Mouse (Mus musculus) midbrain, postnatal 0 days (tissue): ENCODE results near the gene Mylk2. TPM values are rescaled to one million over a fixed set of nuclear protein-coding genes. Genes with fewer than 3 reads are reported as not detected.

Source experiments
- ATAC-seq: fragments of 200-750 bp; cut with Nextera tagmentation; 2 replicates; pipeline ENCODE4 v1.8.0; 2017; ENCODE audit warnings: moderate number of reproducible peaks, mild to moderate bottlenecking, moderate TSS enrichment, moderate library complexity; ENCODE audit not compliant: low FRiP score
- DNase-seq: peaks from one replicate; pipeline ENCODE4 v3.0.0-alpha.2; 2015; ENCODE audit warnings: low spot score
- H3K27ac ChIP-seq: fragments of 300-500 bp; sonication (generic); 2 replicates; pipeline ENCODE4 v1.5.1; 2014; ENCODE audit warnings: low read depth, mild to moderate bottlenecking, low read length, mixed read lengths
- H3K27me3 ChIP-seq: fragments of 300-500 bp; sonication (generic); 2 replicates; pipeline ENCODE4 v1.6.1; 2014; ENCODE audit warnings: low read length, control low read depth, mixed read lengths; ENCODE audit not compliant: insufficient read depth
- H3K36me3 ChIP-seq: fragments of 300-500 bp; sonication (generic); 2 replicates; pipeline ENCODE4 v1.6.1; 2014; ENCODE audit warnings: low read length, control low read depth, mixed read lengths; ENCODE audit not compliant: insufficient read depth
- H3K4me1 ChIP-seq: fragments of 300-500 bp; sonication (generic); 2 replicates; pipeline ENCODE4 v1.6.1; 2014; ENCODE audit warnings: mild to moderate bottlenecking, control low read depth, antibody characterized with exemption, low read length, mixed read lengths; ENCODE audit not compliant: insufficient read depth
- H3K4me2 ChIP-seq: fragments of 300-500 bp; sonication (generic); 2 replicates; pipeline ENCODE4 v1.6.1; 2014; ENCODE audit warnings: low read depth, mild to moderate bottlenecking, low read length, mixed read lengths; ENCODE audit not compliant: poor library complexity, severe bottlenecking
- H3K4me3 ChIP-seq: fragments of 300-500 bp; sonication (generic); 2 replicates; pipeline ENCODE4 v1.5.1; 2014; ENCODE audit warnings: low read depth, mild to moderate bottlenecking, low read length, moderate library complexity
- H3K9ac ChIP-seq: fragments of 300-500 bp; sonication (generic); replicated peaks from 2 replicates; pipeline ENCODE4 v1.6.1; 2014; ENCODE audit warnings: mild to moderate bottlenecking, low read length, moderate library complexity, mixed read lengths; ENCODE audit not compliant: poor library complexity, severe bottlenecking
- H3K9me3 ChIP-seq: fragments of 300-500 bp; sonication (generic); 2 replicates; pipeline ENCODE4 v1.6.1; 2016; ENCODE audit warnings: low read length, control low read depth
- CTCF ChIP-seq: IDR thresholded peaks from 2 replicates; pipeline ENCODE4 v1.5.1; 2016; ENCODE audit warnings: antibody characterized with exemption, mild to moderate bottlenecking
- WGBS: fragments of 180-500 bp; shearing (Covaris S2); extraction: QIAGEN DNeasy Blood & Tissue Kit; methylation state at CpG from one replicate; pipeline ENCODE4 v1.1.7; 2014; 5-methylcytosine and 5-hydroxymethylcytosine counted together
- microRNA-seq: library from miRNA; unstranded; fragments of <30 nt; microRNA quantifications from one replicate; pipeline ENCODE4, GENCODE M21; 2016; ENCODE audit warnings: borderline number of aligned reads
- polyA plus RNA-seq: library from polyadenylated mRNA; unstranded; fragments of >200 nt; fragmentation: Nextera tagmentation; extraction: Ambion mirVana; gene quantifications from 2 replicates; pipeline ENCODE4 v1.2.1, GENCODE M21; 2015
- total RNA-seq: library from RNA; depleted of rRNA; stranded (reverse); fragments of >200 nt; gene quantifications from 2 replicates; pipeline ENCODE4 v1.2.3, GENCODE M21; 2014; rRNA removed

The Mylk2 gene
- total and polyA plus RNA-seq, 2 experiments from 2014 or later = 0.16 TPM; not detected in 1

DNA sequence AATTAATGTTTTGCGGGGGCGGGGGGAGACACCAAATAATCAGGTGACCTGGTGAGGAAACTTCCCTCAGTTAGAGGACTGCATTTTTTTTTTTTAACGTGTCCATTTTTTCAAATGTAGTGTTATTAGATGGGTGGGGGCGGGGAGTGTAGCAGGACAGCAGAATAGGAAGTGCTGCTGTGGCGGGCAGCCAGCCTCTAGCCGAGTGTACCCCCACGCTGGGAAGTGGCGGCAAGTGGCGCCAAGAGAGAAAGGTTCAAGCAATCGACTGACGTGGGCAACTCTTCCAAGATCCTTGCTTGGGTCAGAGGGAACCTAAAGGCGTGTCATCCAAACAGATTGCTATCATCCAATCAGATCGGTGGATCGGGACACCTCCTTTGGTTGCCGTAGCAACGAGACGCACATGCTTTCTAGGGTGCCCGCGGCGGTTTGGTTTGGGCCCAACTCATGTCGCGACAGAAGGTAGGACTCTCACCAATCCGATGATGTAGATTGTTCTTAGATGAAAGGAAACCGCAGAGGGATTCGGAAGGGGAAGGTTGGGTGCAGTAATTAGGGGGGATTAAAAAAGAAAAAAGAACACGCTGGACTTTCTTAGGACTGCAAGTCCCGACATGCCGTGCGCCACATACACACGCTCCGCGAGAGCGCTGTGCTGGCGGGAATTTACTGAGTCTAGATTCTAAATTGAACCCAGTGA lies 51.1 kb downstream of the Mylk2 start, which contains the start of gene Ttll9:
TSS of gene Ttll9 (plus strand) at position 395 of the 703 bp plus-strand sequence.
- ATAC-seq (peak; percentile 92), DNase-seq (peak; percentile 92)
- WGBS = under 1% methylated on average over 34 of the region's 34 CpGs
- peaks cover 3% of the 10 kb centered on the region; the same call in 1 of the 2 replicates for H3K27me3 ChIP-seq
- H3K27ac ChIP-seq = no peak within 1 kb of the TSS
- no peaks in the 10 kb centered on the region for H3K4me1 ChIP-seq
- no peaks in the 10 kb centered on the region for H3K36me3 ChIP-seq
- H3K9me3 ChIP-seq = no peaks in the 10 kb centered on the region
- peak within 1 kb of the TSS; percentile 40 for H3K4me3 ChIP-seq
- peak within 1 kb of the TSS; percentile 81 for H3K4me2 ChIP-seq
- no peak for TF ChIP-seq CTCF
- H3K9ac ChIP-seq = peak within 1 kb of the TSS; percentile 14; the same call in 1 of the 2 replicates

DNA sequence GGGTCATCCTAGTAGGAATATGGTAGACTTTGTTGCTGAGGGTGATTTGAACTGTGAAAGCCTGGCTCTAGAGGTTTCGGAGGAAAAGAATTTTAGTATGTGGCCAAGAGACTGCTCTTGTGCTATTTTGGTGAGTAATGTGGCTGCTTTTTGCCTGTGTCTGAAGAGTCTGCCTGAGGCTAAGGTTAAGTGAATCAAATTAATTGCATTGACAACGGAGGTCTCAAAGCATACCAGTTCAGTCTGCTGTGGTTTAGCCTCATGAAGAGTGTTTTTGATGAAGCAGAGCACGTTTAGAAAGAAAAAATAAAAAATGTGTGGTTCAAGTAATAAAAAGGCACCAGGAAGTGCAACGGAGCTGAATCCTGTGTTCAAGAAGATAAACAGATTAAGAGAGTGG lies 54.4 kb downstream of the Mylk2 start:
- Histone ChIP-seq H3K9me3 (no peaks in the 10 kb centered on the region), H3K9ac (no peak overlapping the region), H3K4me3 (no peak overlapping the region), H3K27ac (no peak overlapping the region), H3K36me3 (no peaks in the 10 kb centered on the region), H3K4me1 (no peaks in the 10 kb centered on the region), H3K4me2 (no peak overlapping the region), H3K27me3 (peaks cover 3% of the 10 kb centered on the region; the same call in 1 of the 2 replicates)
- TF ChIP-seq CTCF = no peak
- 70% methylated on average over 4 of the region's 4 CpGs for WGBS
- ATAC-seq (no peak), DNase-seq (no peak)

Small RNA genes within 50 kb of the gene (microRNA-seq; reads per million reads assigned to microRNA genes)
- not detected for gene Mir5622

Other genes starting within 250 kb of the Mylk2 start
- gene H13, start 241.9 kb upstream of the Mylk2 start, total RNA-seq = 166 and 173 TPM in 2 replicates
- gene H13, start 241.9 kb upstream of the Mylk2 start, polyA plus RNA-seq = 175 and 182 TPM in 2 replicates
- gene Mcts2, start 224.3 kb upstream of the Mylk2 start, total RNA-seq = 14.5 and 21.8 TPM in 2 replicates
- 28.0 and 28.1 TPM in 2 replicates for gene Mcts2, start 224.3 kb upstream of the Mylk2 start, polyA plus RNA-seq
- 69.6 and 71.7 TPM in 2 replicates for gene Id1, start 175.1 kb upstream of the Mylk2 start, total RNA-seq
- 52.6 and 58.3 TPM in 2 replicates for gene Id1, start 175.1 kb upstream of the Mylk2 start, polyA plus RNA-seq
- 2.0 and 6.8 TPM in 2 replicates for gene Cox4i2, start 157.2 kb upstream of the Mylk2 start, total RNA-seq
- 3.3 and 4.5 TPM in 2 replicates for gene Cox4i2, start 157.2 kb upstream of the Mylk2 start, polyA plus RNA-seq
- gene Bcl2l1, start 79.6 kb upstream of the Mylk2 start, total RNA-seq = 124 and 133 TPM in 2 replicates
- gene Bcl2l1, start 79.6 kb upstream of the Mylk2 start, polyA plus RNA-seq = 150 and 158 TPM in 2 replicates
- 4.2 and 4.7 TPM in 2 replicates for gene Tpx2, start 63.4 kb upstream of the Mylk2 start, total RNA-seq
- gene Tpx2, start 63.4 kb upstream of the Mylk2 start, polyA plus RNA-seq = 4.6 and 4.8 TPM in 2 replicates
- 4.0 and 6.8 TPM in 2 replicates for gene Foxs1, start 21.9 kb downstream of the Mylk2 start, total RNA-seq
- gene Foxs1, start 21.9 kb downstream of the Mylk2 start, polyA plus RNA-seq = 2.4 and 3.3 TPM in 2 replicates
- 44.9 and 47.1 TPM in 2 replicates for gene Dusp15, start 40.3 kb downstream of the Mylk2 start, total RNA-seq
- 24.6 and 25.2 TPM in 2 replicates for gene Dusp15, start 40.3 kb downstream of the Mylk2 start, polyA plus RNA-seq
- gene Ttll9, start 51.1 kb downstream of the Mylk2 start, total RNA-seq = 4.9 and 7.8 TPM in 2 replicates
- 7.6 and 7.9 TPM in 2 replicates for gene Ttll9, start 51.1 kb downstream of the Mylk2 start, polyA plus RNA-seq
- 54.5 and 60.7 TPM in 2 replicates for gene Pdrg1, start 104.1 kb downstream of the Mylk2 start, total RNA-seq
- gene Pdrg1, start 104.1 kb downstream of the Mylk2 start, polyA plus RNA-seq = 240 and 249 TPM in 2 replicates
- 34.0 and 35.5 TPM in 2 replicates for gene Xkr7, start 120.5 kb downstream of the Mylk2 start, total RNA-seq
- 1.1 and 1.4 TPM in 2 replicates for gene Xkr7, start 120.5 kb downstream of the Mylk2 start, polyA plus RNA-seq
- 4.5 and 7.0 TPM in 2 replicates for gene Ccm2l, start 154.6 kb downstream of the Mylk2 start, total RNA-seq
- gene Ccm2l, start 154.6 kb downstream of the Mylk2 start, polyA plus RNA-seq = 1.1 and 1.3 TPM in 2 replicates
- gene Hck, start 197.1 kb downstream of the Mylk2 start, total RNA-seq = 11.7 and 13.7 TPM in 2 replicates
- gene Hck, start 197.1 kb downstream of the Mylk2 start, polyA plus RNA-seq = 8.7 and 9.6 TPM in 2 replicates
- 61.9 and 64.5 TPM in 2 replicates for gene Tm9sf4, start 250.0 kb downstream of the Mylk2 start, total RNA-seq
- 72.2 and 84.2 TPM in 2 replicates for gene Tm9sf4, start 250.0 kb downstream of the Mylk2 start, polyA plus RNA-seq